Comparison of ENCODE assay signal across 20 mouse cellular contexts in genomic region chr6:54754810-54755209, GRCm38 (mm10).
DNase-seq lines count a peak whose midpoint lies in the region; ATAC-seq lines count a peak whose summit lies in the region.
"Had no signal": no experiment of that assay in that cellular context is flagged by ENCODE, and none has a peak within 500 bp of the region (broad histone marks: within the 10 kb centered on the region; RNA-seq: fewer than 3 reads in every experiment).

No protein-coding gene starts in this region.

- H3K9me3 ChIP-seq in forebrain, embryonic 14.5 days (replicated peaks; ENCODE audit: control insufficient read depth, low read length) = no peaks in the 10 kb centered on the region
- no peaks in the 10 kb centered on the region for H3K9me3 ChIP-seq in forebrain, embryonic 10.5 days
- no peaks in the 10 kb centered on the region for H3K9me3 ChIP-seq in midbrain, embryonic 11.5 days (ENCODE audit: control insufficient read depth, low read length)
- H3K9me3 ChIP-seq in midbrain, embryonic 10.5 days (replicated peaks) = no peaks in the 10 kb centered on the region
- no peaks in the 10 kb centered on the region for H3K9me3 ChIP-seq in forebrain, embryonic 16.5 days (ENCODE audit: control insufficient read depth, low read length)
- no peaks in the 10 kb centered on the region for H3K9me3 ChIP-seq in heart, embryonic 12.5 days (replicated peaks)
- H3K9me3 ChIP-seq: embryonic facial prominence, embryonic 13.5 days; embryonic facial prominence, embryonic 15.5 days had no signal

- no peak overlapping the region for H3K4me2 ChIP-seq in forebrain, embryonic 14.5 days (ENCODE audit: low read length)
- H3K4me2 ChIP-seq in midbrain, embryonic 11.5 days = no peak overlapping the region
- H3K4me2 ChIP-seq in forebrain, embryonic 16.5 days (ENCODE audit: low read length) = no peak overlapping the region
- H3K4me2 ChIP-seq in heart, embryonic 12.5 days = no peak overlapping the region
- H3K4me2 ChIP-seq: embryonic facial prominence, embryonic 13.5 days; embryonic facial prominence, embryonic 15.5 days had no signal

- H3K4me1 ChIP-seq in forebrain, embryonic 14.5 days (ENCODE audit: control insufficient read depth, insufficient read depth, low read length) = peaks cover 23% of the 10 kb centered on the region
- H3K4me1 ChIP-seq in forebrain, embryonic 10.5 days = peaks cover 30% of the 10 kb centered on the region
- H3K4me1 ChIP-seq in midbrain, embryonic 11.5 days (ENCODE audit: control insufficient read depth, insufficient read depth, low read length) = peaks cover 11% of the 10 kb centered on the region
- peaks cover 27% of the 10 kb centered on the region for H3K4me1 ChIP-seq in midbrain, embryonic 10.5 days
- peaks cover 31% of the 10 kb centered on the region for H3K4me1 ChIP-seq in forebrain, embryonic 16.5 days (replicated peaks; ENCODE audit: control insufficient read depth, insufficient read depth, low read length)
- H3K4me1 ChIP-seq in heart, embryonic 12.5 days (replicated peaks) = peaks cover 25% of the 10 kb centered on the region

- 62% methylated on average over 2 of the region's 2 CpGs for WGBS in forebrain, embryonic 14.5 days
- WGBS in forebrain, embryonic 10.5 days = 88% methylated on average over 2 of the region's 2 CpGs
- WGBS in midbrain, embryonic 11.5 days = 83% methylated on average over 2 of the region's 2 CpGs
- WGBS in midbrain, embryonic 10.5 days = 90% methylated on average over 2 of the region's 2 CpGs
- WGBS in forebrain, embryonic 16.5 days = 59% methylated on average over 2 of the region's 2 CpGs
- 87% methylated on average over 2 of the region's 2 CpGs for WGBS in heart, embryonic 12.5 days

- no peaks in the 10 kb centered on the region for H3K36me3 ChIP-seq in forebrain, embryonic 14.5 days (ENCODE audit: control insufficient read depth, insufficient read depth, low read length)
- no peaks in the 10 kb centered on the region for H3K36me3 ChIP-seq in forebrain, embryonic 10.5 days (replicated peaks)
- H3K36me3 ChIP-seq in midbrain, embryonic 11.5 days (ENCODE audit: control insufficient read depth, insufficient read depth, low read length) = no peaks in the 10 kb centered on the region
- H3K36me3 ChIP-seq in midbrain, embryonic 10.5 days = no peaks in the 10 kb centered on the region
- no peaks in the 10 kb centered on the region for H3K36me3 ChIP-seq in forebrain, embryonic 16.5 days (ENCODE audit: control insufficient read depth, insufficient read depth)
- no peaks in the 10 kb centered on the region for H3K36me3 ChIP-seq in splenic B cell, adult 2 months (ENCODE audit: control insufficient read depth, insufficient read depth, low read length, poor library complexity, severe bottlenecking)
- H3K36me3 ChIP-seq in heart, embryonic 12.5 days = no peaks in the 10 kb centered on the region
- H3K36me3 ChIP-seq: embryonic facial prominence, embryonic 13.5 days; embryonic facial prominence, embryonic 15.5 days had no signal

- no peak for ATAC-seq in forebrain, embryonic 14.5 days
- no peak for ATAC-seq in midbrain, embryonic 11.5 days (ENCODE audit: low FRiP score)
- peak; percentile 51 for ATAC-seq in forebrain, embryonic 16.5 days
- no peak for ATAC-seq in heart, embryonic 12.5 days (ENCODE audit: insufficient number of reproducible peaks, low FRiP score)

- H3K27ac ChIP-seq in forebrain, embryonic 14.5 days (ENCODE audit: low read depth, low read length) = peak overlapping the region; percentile 40; the same call in 1 of the 2 replicates
- no peak overlapping the region for H3K27ac ChIP-seq in forebrain, embryonic 10.5 days
- H3K27ac ChIP-seq in midbrain, embryonic 11.5 days (ENCODE audit: low read depth, low read length) = no peak overlapping the region
- no peak overlapping the region for H3K27ac ChIP-seq in midbrain, embryonic 10.5 days (replicated peaks)
- peak overlapping the region; percentile 70 for H3K27ac ChIP-seq in forebrain, embryonic 16.5 days (ENCODE audit: low read length)
- no peak overlapping the region for H3K27ac ChIP-seq in heart, embryonic 12.5 days (ENCODE audit: poor library complexity, severe bottlenecking)
- H3K27ac ChIP-seq: embryonic facial prominence, embryonic 13.5 days; embryonic facial prominence, embryonic 15.5 days had no signal

- no peak overlapping the region for H3K4me3 ChIP-seq in forebrain, embryonic 14.5 days (ENCODE audit: low read depth, low read length)
- no peak overlapping the region for H3K4me3 ChIP-seq in forebrain, embryonic 10.5 days
- no peak overlapping the region for H3K4me3 ChIP-seq in midbrain, embryonic 11.5 days (ENCODE audit: low read depth, low read length)
- no peak overlapping the region for H3K4me3 ChIP-seq in midbrain, embryonic 10.5 days
- no peak overlapping the region for H3K4me3 ChIP-seq in forebrain, embryonic 16.5 days (replicated peaks; ENCODE audit: low read length)
- no peak overlapping the region for H3K4me3 ChIP-seq in heart, embryonic 12.5 days
- H3K4me3 ChIP-seq: embryonic facial prominence, embryonic 13.5 days; embryonic facial prominence, embryonic 15.5 days; erythroblast, embryonic 14.5 days had no signal

- peak; percentile 66 for DNase-seq in forebrain, embryonic 14.5 days (ENCODE audit: low spot score)
- no peak for DNase-seq in forebrain, embryonic 10.5 days (ENCODE audit: extremely low spot score, low spot score)
- peak; percentile 26 for DNase-seq in midbrain, embryonic 11.5 days (ENCODE audit: low spot score, missing footprints)
- no peak for DNase-seq in midbrain, embryonic 10.5 days (ENCODE audit: low spot score)
- DNase-seq in splenic B cell, adult 2 months (ENCODE audit: low read depth, low spot score) = peak; percentile 20
- no peak for DNase-seq in cerebellum, adult 9-10 months
- DNase-seq: adrenal gland, adult 2 months; adrenal gland, postnatal 10 days; adrenal gland, postnatal 25 days; cerebellum, adult 11-12 months; cerebellum, adult 2 months; cerebellum, adult 9-11 months; cerebellum, postnatal 14 days; cerebellum, postnatal 36 days; embryo, embryonic 11 days had no signal

- no peak overlapping the region for H3K9ac ChIP-seq in forebrain, embryonic 14.5 days (ENCODE audit: low read length)
- H3K9ac ChIP-seq in midbrain, embryonic 11.5 days (ENCODE audit: low read length) = no peak overlapping the region
- no peak overlapping the region for H3K9ac ChIP-seq in forebrain, embryonic 16.5 days (replicated peaks; ENCODE audit: low read depth, low read length)
- H3K9ac ChIP-seq in heart, embryonic 12.5 days = no peak overlapping the region
- H3K9ac ChIP-seq: embryonic facial prominence, embryonic 13.5 days; embryonic facial prominence, embryonic 15.5 days had no signal

- H3K27me3 ChIP-seq in forebrain, embryonic 14.5 days (replicated peaks; ENCODE audit: control insufficient read depth, insufficient read depth, low read length) = no peaks in the 10 kb centered on the region
- H3K27me3 ChIP-seq in forebrain, embryonic 10.5 days (ENCODE audit: poor library complexity, severe bottlenecking) = peaks cover 20% of the 10 kb centered on the region
- H3K27me3 ChIP-seq in midbrain, embryonic 11.5 days (ENCODE audit: control insufficient read depth, insufficient read depth, low read length) = no peaks in the 10 kb centered on the region; the same call in 1 of the 2 replicates
- peaks cover 13% of the 10 kb centered on the region for H3K27me3 ChIP-seq in midbrain, embryonic 10.5 days (ENCODE audit: low read depth, poor library complexity, severe bottlenecking)
- H3K27me3 ChIP-seq in forebrain, embryonic 16.5 days (replicated peaks; ENCODE audit: control insufficient read depth, insufficient read depth, low read length) = no peaks in the 10 kb centered on the region
- H3K27me3 ChIP-seq in splenic B cell, adult 2 months (ENCODE audit: control insufficient read depth, insufficient read depth, low read length, poor library complexity, severe bottlenecking) = no peaks in the 10 kb centered on the region
- H3K27me3 ChIP-seq in heart, embryonic 12.5 days (replicated peaks) = no peaks in the 10 kb centered on the region
- H3K27me3 ChIP-seq: embryonic facial prominence, embryonic 15.5 days had no signal

Comparison
In these comparisons a context has a peak if more than half of its experiments do, and no peak if none do; other contexts are left out.
1. DNase-seq: peak in forebrain, embryonic 14.5 days (single experiment), midbrain, embryonic 11.5 days (single experiment) and splenic B cell, adult 2 months (single experiment); none in forebrain, embryonic 10.5 days (single experiment), midbrain, embryonic 10.5 days (single experiment) and cerebellum, adult 9-10 months (single experiment).
2. H3K27ac ChIP-seq: peak in forebrain, embryonic 14.5 days (single experiment) and forebrain, embryonic 16.5 days (single experiment); none in forebrain, embryonic 10.5 days (single experiment), midbrain, embryonic 11.5 days (single experiment), midbrain, embryonic 10.5 days (single experiment) and heart, embryonic 12.5 days (single experiment).